Mouse (Mus musculus) lung, postnatal 14 days (tissue): Measurements from ENCODE around the gene Tcl1b4.

Source experiments
- DNase-seq: peaks from one replicate; pipeline ENCODE4 v3.0.0; 2021

Gene Tcl1b4

GRCm38 (mm10) chr12:105253796-105254195 is 52.0 kb downstream of the Tcl1b4 start:
- no peak for DNase-seq
